Mouse (Mus musculus): ENCODE results near the gene Nmt1. TPM values are rescaled to one million over a fixed set of nuclear protein-coding genes. Genes with fewer than 3 reads are reported as not detected.

Nmt1 gene
- total and polyA plus RNA-seq, 2 experiments from 2014 or later = 39.8 to 71.5 TPM

DNA sequence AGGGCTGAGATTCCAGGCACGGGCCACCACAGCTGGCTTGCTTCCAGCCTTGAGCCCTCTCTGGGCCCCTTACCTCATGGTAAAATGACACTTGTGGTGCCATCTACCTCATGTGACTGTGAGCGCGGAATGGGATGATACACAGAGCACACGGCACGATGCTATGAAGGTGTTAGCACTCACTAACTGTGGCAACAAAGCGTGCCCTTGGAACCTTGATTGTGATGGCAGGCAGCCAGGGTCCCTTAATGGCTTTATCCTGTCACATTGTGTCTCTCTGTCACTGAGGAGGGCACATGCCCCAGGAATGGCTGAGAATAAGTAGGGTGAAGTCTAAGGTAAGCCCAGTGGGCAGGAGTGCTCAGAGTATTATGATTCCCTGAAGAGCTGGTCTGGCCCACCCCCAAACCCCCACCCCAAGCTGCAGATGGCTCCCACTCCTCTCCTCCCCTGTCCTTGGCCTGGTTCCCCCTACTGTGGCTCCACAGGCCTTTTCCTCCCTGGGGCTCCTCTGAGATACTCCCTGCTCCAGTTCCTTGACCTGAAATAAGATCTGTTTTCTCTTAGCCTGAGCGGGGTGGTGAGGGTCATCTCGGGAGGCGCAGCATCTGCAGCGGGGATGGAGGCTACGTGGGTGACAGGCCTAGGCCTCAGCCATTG lies 70.7 kb downstream of the Nmt1 start:
- no peak overlapping the region for H3K27ac ChIP-seq
- no peaks in the 10 kb centered on the region for H3K4me1 ChIP-seq (ENCODE audit: insufficient read depth, low read length)
- TF ChIP-seq CTCF (IDR thresholded peaks at IDR 0.05; ENCODE audit: low read depth) = no peak
- H3K4me3 ChIP-seq (ENCODE audit: low read length) = no peak overlapping the region
- 59% methylated on average over 11 of the region's 11 CpGs for WGBS
- 0 out of 2 replicates have a peak, but pooled peaks cover 3% of the 10 kb centered on the region for H3K27me3 ChIP-seq (ENCODE audit: insufficient read depth, low read length)
- no peaks in the 10 kb centered on the region for H3K9me3 ChIP-seq (ENCODE audit: low read length)
- no peak overlapping the region for H3K9ac ChIP-seq (replicated peaks; ENCODE audit: low read length)
- H3K4me2 ChIP-seq (ENCODE audit: low read depth, low read length) = no peak overlapping the region
- no peaks in the 10 kb centered on the region for H3K36me3 ChIP-seq (ENCODE audit: insufficient read depth, low read length)
- no peak for DNase-seq (ENCODE audit: low spot score)
- ATAC-seq = no peak

DNA sequence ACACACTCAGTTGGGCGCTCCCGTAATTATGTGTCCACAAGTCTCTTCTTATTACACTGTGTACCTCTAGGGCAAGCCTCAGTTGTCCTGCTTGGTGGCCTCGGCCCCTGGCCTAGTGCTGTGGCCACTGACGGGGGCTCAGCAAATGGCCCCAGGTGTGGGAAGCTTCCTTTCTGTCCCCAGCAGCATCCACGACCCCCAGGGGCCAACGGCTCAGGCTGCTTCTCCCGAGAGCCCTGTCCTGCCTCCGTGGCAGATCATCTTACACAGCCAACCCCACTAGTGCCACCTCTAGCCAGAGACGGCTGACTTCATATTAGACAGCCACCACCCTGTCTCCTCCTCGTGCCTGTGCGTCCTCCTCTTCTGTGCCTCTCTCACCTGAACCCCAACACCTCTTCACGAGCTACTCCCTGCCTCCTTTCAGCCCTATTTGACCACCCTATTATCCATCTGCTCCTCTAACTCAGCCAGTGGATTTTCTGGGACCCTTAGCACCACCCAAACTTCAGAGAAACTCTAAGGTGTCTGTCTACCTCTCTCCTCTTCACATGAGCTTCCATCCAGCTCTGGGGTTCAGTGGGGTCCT lies 71.5 kb downstream of the Nmt1 start:
- TF ChIP-seq CTCF (IDR thresholded peaks at IDR 0.05; ENCODE audit: low read depth) = no peak
- WGBS = 60% methylated on average over 12 of the region's 12 CpGs
- H3K27ac ChIP-seq = no peak overlapping the region
- H3K36me3 ChIP-seq (ENCODE audit: insufficient read depth, low read length) = no peaks in the 10 kb centered on the region
- H3K9me3 ChIP-seq (ENCODE audit: low read length) = no peaks in the 10 kb centered on the region
- no peak overlapping the region for H3K4me3 ChIP-seq (ENCODE audit: low read length)
- no peak for DNase-seq (ENCODE audit: low spot score)
- H3K4me2 ChIP-seq (ENCODE audit: low read depth, low read length) = no peak overlapping the region
- no peak overlapping the region for H3K9ac ChIP-seq (replicated peaks; ENCODE audit: low read length)
- H3K4me1 ChIP-seq (ENCODE audit: insufficient read depth, low read length) = no peaks in the 10 kb centered on the region
- ATAC-seq = no peak
- H3K27me3 ChIP-seq (ENCODE audit: insufficient read depth, low read length) = 0 out of 2 replicates have a peak, but pooled peaks cover 3% of the 10 kb centered on the region

DNA sequence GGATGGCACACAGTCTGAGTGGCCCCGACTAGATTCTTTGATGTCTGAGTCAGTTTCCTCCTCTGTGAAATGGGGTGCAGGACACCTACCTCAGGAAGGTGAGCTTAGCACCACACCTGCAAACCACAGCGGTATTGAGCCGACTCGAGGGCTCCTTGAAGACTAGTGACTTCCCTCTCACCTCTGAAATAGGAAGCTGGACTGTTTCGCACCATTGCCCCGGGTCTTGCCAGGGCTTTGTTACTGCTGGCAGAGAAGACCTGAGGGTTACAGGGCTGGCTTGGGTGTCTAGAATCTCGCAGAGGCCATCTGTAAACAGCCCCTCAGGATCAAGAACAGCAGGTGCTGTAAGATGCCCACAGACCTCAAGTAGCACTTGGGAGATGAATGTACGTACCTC lies 72.4 kb downstream of the Nmt1 start:
- WGBS = 64% methylated on average over 8 of the region's 8 CpGs
- no peak overlapping the region for H3K27ac ChIP-seq
- no peak overlapping the region for H3K4me2 ChIP-seq (ENCODE audit: low read depth, low read length)
- no peak overlapping the region for H3K4me3 ChIP-seq (ENCODE audit: low read length)
- TF ChIP-seq CTCF (IDR thresholded peaks at IDR 0.05; ENCODE audit: low read depth) = no peak
- no peak for ATAC-seq
- 0 out of 2 replicates have a peak, but pooled peaks cover 3% of the 10 kb centered on the region for H3K27me3 ChIP-seq (ENCODE audit: insufficient read depth, low read length)
- H3K4me1 ChIP-seq (ENCODE audit: insufficient read depth, low read length) = no peaks in the 10 kb centered on the region
- no peaks in the 10 kb centered on the region for H3K9me3 ChIP-seq (ENCODE audit: low read length)
- no peaks in the 10 kb centered on the region for H3K36me3 ChIP-seq (ENCODE audit: insufficient read depth, low read length)
- no peak for DNase-seq (ENCODE audit: low spot score)
- H3K9ac ChIP-seq (replicated peaks; ENCODE audit: low read length) = no peak overlapping the region

DNA sequence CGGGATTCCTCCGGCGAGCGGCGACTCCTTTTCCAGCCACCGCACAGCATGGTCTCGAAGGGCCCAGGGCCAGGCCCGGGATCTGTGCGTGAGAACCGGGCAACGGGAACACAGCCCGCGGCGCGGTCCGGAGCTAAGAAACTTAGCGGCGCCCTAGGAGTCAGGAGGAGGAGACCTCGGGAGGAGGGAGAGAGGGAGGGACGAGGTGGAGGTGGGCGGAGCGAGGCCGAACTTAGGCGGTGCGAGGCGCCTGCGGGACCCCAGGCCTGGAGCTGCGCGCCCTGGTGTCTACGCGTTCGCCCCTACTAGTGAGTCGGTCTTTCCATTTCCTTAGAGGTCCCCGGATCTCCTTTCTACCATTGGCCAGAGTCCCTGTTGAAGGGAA lies 73.5 kb downstream of the Nmt1 start, which contains the start of the genes Plcd3 and Acbd4:
Plcd3 (minus strand) TSS at position 178 of the 385 bp plus-strand sequence.
Acbd4 (plus strand) TSS at position 202 of the 385 bp plus-strand sequence.
- WGBS = under 1% methylated on average over 34 of the region's 34 CpGs
- peak; percentile 25; the same call in 1 of the 2 replicates for ATAC-seq
- peak; percentile 4; the same call in 1 of the 2 replicates for TF ChIP-seq CTCF (IDR thresholded peaks at IDR 0.05; ENCODE audit: low read depth)
- peak within 1 kb of the TSS; percentile 20; the same call in 1 of the 2 replicates for H3K27ac ChIP-seq
- no peaks in the 10 kb centered on the region for H3K36me3 ChIP-seq (ENCODE audit: insufficient read depth, low read length)
- H3K4me3 ChIP-seq (ENCODE audit: low read length) = peak within 1 kb of the TSS; percentile 47
- H3K9ac ChIP-seq (replicated peaks; ENCODE audit: low read length) = peak within 1 kb of the TSS; percentile 56
- DNase-seq (ENCODE audit: low spot score) = peak; percentile 62
- H3K4me2 ChIP-seq (ENCODE audit: low read depth, low read length) = peak within 1 kb of the TSS; percentile 87
- H3K4me1 ChIP-seq (ENCODE audit: insufficient read depth, low read length) = no peaks in the 10 kb centered on the region
- 0 out of 2 replicates have a peak, but pooled peaks cover 3% of the 10 kb centered on the region for H3K27me3 ChIP-seq (ENCODE audit: insufficient read depth, low read length)
- no peaks in the 10 kb centered on the region for H3K9me3 ChIP-seq (ENCODE audit: low read length)

DNA sequence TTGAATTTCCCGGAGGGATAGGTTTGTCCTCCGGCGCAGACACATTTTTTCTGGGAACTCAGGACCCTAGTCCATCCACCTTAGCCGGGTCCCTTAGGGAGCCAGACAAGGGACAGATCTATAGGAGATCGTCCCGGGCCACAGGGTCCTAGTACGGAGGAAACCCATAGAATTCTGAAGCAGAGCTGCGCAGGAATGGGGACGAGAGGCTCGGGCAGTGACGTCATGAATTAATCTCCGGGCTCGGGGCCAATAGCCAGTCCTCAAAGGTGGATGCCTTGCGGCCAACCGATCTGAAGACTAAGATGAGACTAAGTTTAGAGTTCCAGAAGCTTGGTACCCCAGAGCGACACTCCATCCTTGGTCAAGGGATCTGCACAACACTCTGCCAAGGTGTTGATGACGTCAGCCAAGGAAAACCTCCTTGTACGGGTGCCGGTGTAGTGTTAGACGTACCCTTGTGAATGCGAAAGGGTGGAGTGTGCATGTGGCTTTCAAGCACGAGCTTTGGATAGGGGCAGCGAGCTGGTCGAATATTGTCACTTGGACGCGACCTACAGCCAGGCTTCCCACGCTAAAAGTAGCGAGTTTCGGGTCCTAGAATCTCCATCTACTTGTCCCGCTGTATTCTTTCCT lies 74.0 kb downstream of the Nmt1 start:
- no peaks in the 10 kb centered on the region for H3K36me3 ChIP-seq (ENCODE audit: insufficient read depth, low read length)
- 0 out of 2 replicates have a peak, but pooled peaks cover 3% of the 10 kb centered on the region for H3K27me3 ChIP-seq (ENCODE audit: insufficient read depth, low read length)

DNA sequence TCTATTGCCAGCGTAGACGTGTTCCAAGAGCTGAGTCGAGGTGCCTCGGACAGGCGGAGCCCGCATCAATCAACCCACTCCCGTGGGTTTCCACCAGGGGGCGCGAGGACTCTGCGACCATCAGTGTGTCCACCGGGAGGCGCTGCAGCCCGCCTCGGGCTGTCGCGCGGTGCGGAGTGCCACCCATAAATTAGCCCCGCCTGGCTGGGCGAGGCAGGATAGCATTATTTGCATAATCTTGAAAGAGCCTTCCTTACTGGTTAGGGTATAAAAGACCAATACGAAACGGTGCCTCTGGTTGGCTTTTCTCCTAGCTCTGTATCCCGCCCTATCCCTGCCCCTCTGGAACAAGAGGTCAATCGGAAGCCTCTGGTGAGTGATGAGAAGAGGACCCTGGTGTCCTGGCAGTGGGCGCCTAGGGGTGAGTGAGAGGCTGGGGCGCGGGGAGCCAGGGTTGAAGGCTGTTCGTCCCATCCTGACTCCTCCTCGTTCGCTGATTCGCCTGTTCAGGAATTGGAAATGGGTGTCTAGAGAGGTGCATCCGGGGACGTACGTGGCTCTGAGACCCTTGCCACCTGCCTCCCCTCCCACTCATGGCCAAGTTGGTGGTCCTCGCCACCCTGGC lies 74.8 kb downstream of the Nmt1 start:
- H3K4me3 ChIP-seq (ENCODE audit: low read length) = peak overlapping the region; percentile 47
- H3K36me3 ChIP-seq (ENCODE audit: insufficient read depth, low read length) = no peaks in the 10 kb centered on the region
- under 1% methylated on average over 35 of the region's 35 CpGs for WGBS
- ATAC-seq (peak; percentile 93), DNase-seq (ENCODE audit: low spot score) (peak; percentile 97)
- no peaks in the 10 kb centered on the region for H3K9me3 ChIP-seq (ENCODE audit: low read length)
- H3K27ac ChIP-seq = no peak overlapping the region
- peak; percentile 100 for TF ChIP-seq CTCF (IDR thresholded peaks at IDR 0.05; ENCODE audit: low read depth)
- H3K27me3 ChIP-seq (ENCODE audit: insufficient read depth, low read length) = 0 out of 2 replicates have a peak, but pooled peaks cover 3% of the 10 kb centered on the region
- no peaks in the 10 kb centered on the region for H3K4me1 ChIP-seq (ENCODE audit: insufficient read depth, low read length)
- peak overlapping the region; percentile 56; the same call in 1 of the 2 replicates for H3K9ac ChIP-seq (replicated peaks; ENCODE audit: low read length)
- H3K4me2 ChIP-seq (ENCODE audit: low read depth, low read length) = peak overlapping the region; percentile 87

More for the DNA sequence above, 74.0 kb downstream of the Nmt1 start:
- H3K4me2 ChIP-seq (ENCODE audit: low read depth, low read length) = peak overlapping the region; percentile 87
- WGBS = 3% methylated on average over 30 of the region's 30 CpGs
- H3K27ac ChIP-seq = peak overlapping the region; percentile 20; the same call in 1 of the 2 replicates
- peak overlapping the region; percentile 56 for H3K9ac ChIP-seq (replicated peaks; ENCODE audit: low read length)
- TF ChIP-seq CTCF (IDR thresholded peaks at IDR 0.05; ENCODE audit: low read depth) = no peak
- peak overlapping the region; percentile 47 for H3K4me3 ChIP-seq (ENCODE audit: low read length)
- H3K4me1 ChIP-seq (ENCODE audit: insufficient read depth, low read length) = no peaks in the 10 kb centered on the region
- ATAC-seq = peak; percentile 22
- DNase-seq (ENCODE audit: low spot score) = peak; percentile 71
- no peaks in the 10 kb centered on the region for H3K9me3 ChIP-seq (ENCODE audit: low read length)
